Mouse (Mus musculus) midbrain, embryonic 10.5 days (tissue): Measurements from ENCODE around the gene Alg3. TPM values are rescaled to one million over a fixed set of nuclear protein-coding genes. Genes with fewer than 3 reads are reported as not detected.

ENCODE experiments used
- DNase-seq: peaks from one replicate; pipeline ENCODE4 v3.0.0-alpha.2; 2017; ENCODE audit warnings: low spot score
- H3K27ac ChIP-seq: fragments of 300-500 bp; sonication (generic); replicated peaks from 2 replicates; pipeline ENCODE4 v1.5.1; 2016; ENCODE audit warnings: mild to moderate bottlenecking
- H3K27me3 ChIP-seq: fragments of 300-500 bp; sonication (generic); 2 replicates; pipeline ENCODE4 v1.6.1; 2016; ENCODE audit warnings: low read depth, mild to moderate bottlenecking; ENCODE audit not compliant: poor library complexity, severe bottlenecking
- H3K36me3 ChIP-seq: fragments of 300-500 bp; sonication (generic); 2 replicates; pipeline ENCODE4 v1.6.1; 2016; ENCODE audit warnings: mild to moderate bottlenecking, moderate library complexity
- H3K4me1 ChIP-seq: fragments of 300-500 bp; sonication (generic); 2 replicates; pipeline ENCODE4 v1.6.1; 2016
- H3K4me3 ChIP-seq: fragments of 300-500 bp; sonication (generic); 2 replicates; pipeline ENCODE4 v1.5.1; 2016; ENCODE audit warnings: mild to moderate bottlenecking, moderate library complexity
- H3K9me3 ChIP-seq: fragments of 300-500 bp; sonication (generic); replicated peaks from 2 replicates; pipeline ENCODE4 v1.6.1; 2016; ENCODE audit warnings: mild to moderate bottlenecking
- WGBS: fragments of 180-500 bp; shearing (Covaris S2); methylation state at CpG from one replicate; pipeline ENCODE4 v1.1.7; 2016; 5-methylcytosine and 5-hydroxymethylcytosine counted together
- microRNA counts: library from miRNA; unstranded; fragments of <30 nt; microRNA quantifications from one replicate; lab custom pipeline; 2017
- microRNA-seq: library from miRNA; unstranded; fragments of <30 nt; microRNA quantifications from one replicate; pipeline ENCODE4, GENCODE M21; 2017
- polyA plus RNA-seq: library from polyadenylated mRNA; unstranded; fragments of >200 nt; fragmentation: Nextera tagmentation; extraction: Ambion mirVana; gene quantifications from 2 replicates; pipeline ENCODE4 v1.2.1, GENCODE M21; 2016

The Alg3 gene
- polyA plus RNA-seq, 1 experiment from 2014 or later = 59.4 TPM

DNA sequence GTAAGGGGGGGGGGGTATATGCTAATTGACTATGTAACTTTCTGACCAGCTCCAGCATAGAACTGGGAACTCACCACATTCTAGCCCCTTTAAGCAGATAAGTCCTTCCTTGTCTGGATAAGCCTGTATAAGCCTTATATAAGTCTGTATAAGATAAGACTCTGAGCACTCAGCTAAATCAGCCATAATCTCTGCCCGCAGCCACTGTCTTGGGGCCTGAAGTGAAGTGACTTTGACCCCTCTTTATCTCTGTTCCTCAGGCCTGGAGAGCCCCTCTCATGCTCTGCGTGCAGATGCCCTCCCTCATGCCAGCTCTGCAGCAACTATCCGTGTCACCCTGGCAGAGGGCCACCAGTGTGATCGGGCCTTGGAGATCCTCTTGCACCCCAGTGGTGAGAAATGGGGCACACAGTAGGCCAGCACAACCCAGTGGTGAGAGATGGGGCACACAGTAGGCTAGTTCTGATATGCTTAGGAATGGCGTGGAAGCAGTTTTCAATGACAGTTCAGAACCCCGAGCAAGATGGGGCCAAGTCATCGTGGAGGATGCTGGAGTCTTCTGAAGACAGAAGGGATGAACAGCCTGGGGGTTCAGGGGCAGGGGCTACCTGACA is 16.4 kb downstream of the Alg3 start:
- WGBS = 84% methylated on average over 7 of the region's 7 CpGs
- H3K4me1 ChIP-seq = peaks cover 13% of the 10 kb centered on the region
- H3K27ac ChIP-seq = no peak overlapping the region
- H3K4me3 ChIP-seq = no peak overlapping the region
- H3K9me3 ChIP-seq = no peaks in the 10 kb centered on the region
- H3K36me3 ChIP-seq = no peaks in the 10 kb centered on the region
- H3K27me3 ChIP-seq = peaks cover 61% of the 10 kb centered on the region
- no peak for DNase-seq

DNA sequence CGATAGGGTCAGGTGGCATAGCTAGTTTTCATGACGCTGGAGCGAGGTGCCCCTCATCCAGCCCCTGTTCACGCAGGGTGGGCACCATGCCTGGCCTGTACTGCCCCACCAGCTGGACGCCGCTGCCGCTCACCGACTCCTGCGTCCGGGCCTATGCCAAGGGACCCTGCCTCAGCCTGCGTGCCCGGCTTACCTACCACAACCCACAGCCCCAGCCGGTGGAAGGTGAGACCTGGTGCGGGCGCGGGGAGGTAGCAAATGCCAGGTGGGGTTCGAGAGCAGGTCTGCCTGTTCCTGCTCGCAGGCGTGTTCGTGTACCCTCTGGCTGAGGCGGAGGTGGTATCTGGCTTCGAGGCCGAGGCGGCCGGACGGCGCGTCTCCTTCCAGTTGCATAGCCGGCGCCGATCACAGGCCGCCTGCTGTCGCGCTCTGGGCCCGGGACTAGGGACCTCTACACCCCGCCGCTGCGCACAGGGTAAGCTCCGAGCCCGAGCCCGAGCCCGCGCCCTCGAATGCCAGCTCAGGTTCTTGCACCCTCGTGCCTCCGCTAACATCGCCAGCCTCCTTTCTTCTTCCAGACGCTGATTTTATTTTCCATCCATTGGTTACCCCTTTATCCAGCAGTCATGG is 20.3 kb downstream of the Alg3 start:
- no peaks in the 10 kb centered on the region for H3K36me3 ChIP-seq
- peaks cover 82% of the 10 kb centered on the region for H3K27me3 ChIP-seq
- H3K27ac ChIP-seq = no peak overlapping the region
- peak; percentile 29 for DNase-seq
- WGBS = 5% methylated on average over 48 of the region's 48 CpGs
- H3K9me3 ChIP-seq = no peaks in the 10 kb centered on the region
- H3K4me1 ChIP-seq = peaks cover 24% of the 10 kb centered on the region
- peak overlapping the region; percentile 67 for H3K4me3 ChIP-seq

DNA sequence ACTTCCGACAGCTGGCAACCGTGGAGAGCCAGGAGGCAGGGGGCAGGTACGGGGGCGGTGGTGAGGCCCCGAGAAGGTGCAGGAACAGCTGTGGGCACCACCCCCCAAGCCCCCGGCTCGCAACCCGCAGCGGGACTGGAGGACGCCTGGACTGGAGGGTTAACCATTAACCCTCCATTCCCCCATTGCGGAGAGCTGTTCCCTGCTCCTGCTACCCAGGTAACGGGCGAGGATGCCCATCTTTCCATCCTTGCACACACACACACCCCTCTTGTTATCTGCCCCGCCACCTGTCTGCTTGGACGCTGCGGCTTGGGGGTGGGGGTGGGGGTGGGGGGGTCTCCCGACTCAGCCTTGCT is 20.9 kb downstream of the Alg3 start:
- Histone ChIP-seq H3K36me3 (no peaks in the 10 kb centered on the region), H3K27me3 (peaks cover 76% of the 10 kb centered on the region), H3K9me3 (no peaks in the 10 kb centered on the region), H3K27ac (no peak overlapping the region), H3K4me1 (peaks cover 24% of the 10 kb centered on the region), H3K4me3 (peak overlapping the region; percentile 67)
- 2% methylated on average over 17 of the region's 17 CpGs for WGBS
- peak; percentile 40 for DNase-seq

GRCm38 (mm10) chr16:20589939-20590679 is 21.4 kb downstream of the Alg3 start:
- DNase-seq = no peak
- Histone ChIP-seq H3K4me1 (peaks cover 24% of the 10 kb centered on the region), H3K27ac (peak overlapping the region; percentile 66), H3K27me3 (peaks cover 71% of the 10 kb centered on the region), H3K36me3 (no peaks in the 10 kb centered on the region), H3K9me3 (no peaks in the 10 kb centered on the region), H3K4me3 (peak overlapping the region; percentile 67)
- under 1% methylated on average over 39 of the region's 39 CpGs for WGBS

DNA sequence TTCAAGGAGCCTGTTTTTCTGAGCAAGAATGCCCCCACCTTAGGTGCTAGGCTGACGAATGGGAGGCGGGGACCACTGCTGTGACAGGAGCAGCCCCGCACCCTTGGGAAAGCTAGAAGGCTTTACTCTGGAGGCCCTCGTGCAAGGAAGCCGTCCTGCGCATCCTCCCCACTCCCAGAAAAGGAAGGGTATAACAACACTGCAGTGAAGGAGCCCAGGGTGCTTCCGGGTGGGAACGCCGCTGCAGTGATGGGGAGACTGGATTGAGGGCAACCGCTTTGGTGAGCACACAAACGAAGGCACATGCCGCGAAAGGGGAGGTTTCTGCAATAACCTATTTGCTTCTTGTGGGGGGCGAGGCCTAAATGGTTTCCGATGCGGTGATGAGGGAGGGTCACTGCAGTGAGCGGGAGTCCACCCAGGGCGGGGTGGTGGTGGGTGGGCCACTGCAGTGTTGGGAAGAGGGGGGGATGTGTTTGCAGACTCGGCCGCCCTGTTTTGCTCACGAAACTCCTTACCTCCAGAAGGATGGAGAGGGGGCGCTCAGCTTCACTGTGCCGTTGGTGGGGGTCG is 22.1 kb downstream of the Alg3 start, which contains the start of gene Vwa5b2:
Gene Vwa5b2, plus strand, starts transcription at position 106 of the 573 bp plus-strand sequence.
- Histone ChIP-seq H3K9me3 (no peaks in the 10 kb centered on the region), H3K27ac (peak within 1 kb of the TSS; percentile 66), H3K4me3 (peak within 1 kb of the TSS; percentile 67), H3K36me3 (no peaks in the 10 kb centered on the region), H3K27me3 (peaks cover 64% of the 10 kb centered on the region), H3K4me1 (peaks cover 24% of the 10 kb centered on the region)
- WGBS = under 1% methylated on average over 24 of the region's 24 CpGs
- peak; percentile 62 for DNase-seq

DNA sequence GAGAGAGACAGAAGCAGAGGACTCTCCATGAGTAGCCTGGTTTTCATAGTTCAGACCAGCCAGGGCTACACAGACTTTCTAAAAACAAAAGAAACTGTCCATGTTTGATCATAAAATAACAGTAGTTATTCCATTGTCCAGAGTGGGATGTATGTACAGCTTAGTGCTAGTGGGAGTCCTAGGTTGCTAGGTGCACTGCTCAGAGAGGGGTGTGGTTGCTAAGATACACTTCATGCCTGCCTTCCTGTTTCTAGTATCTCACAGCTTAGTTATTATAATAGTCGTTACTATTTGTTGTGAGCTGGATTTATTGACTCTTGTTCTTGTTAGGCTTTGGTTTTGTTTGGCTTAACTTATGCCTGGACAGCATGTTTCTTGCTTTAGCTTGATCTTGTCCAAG is 46.5 kb downstream of the Alg3 start:
- no peaks in the 10 kb centered on the region for H3K27me3 ChIP-seq
- no peak overlapping the region for H3K27ac ChIP-seq
- no peaks in the 10 kb centered on the region for H3K9me3 ChIP-seq
- no peak for DNase-seq
- H3K36me3 ChIP-seq = peaks cover 33% of the 10 kb centered on the region
- H3K4me3 ChIP-seq = no peak overlapping the region
- WGBS = 65% methylated on average over 1 of the region's 1 CpGs
- H3K4me1 ChIP-seq = no peaks in the 10 kb centered on the region

- no peak for DNase-seq
- Histone ChIP-seq H3K27me3 (no peaks in the 10 kb centered on the region), H3K36me3 (peaks cover 92% of the 10 kb centered on the region), H3K9me3 (no peaks in the 10 kb centered on the region), H3K4me3 (no peak overlapping the region), H3K4me1 (no peaks in the 10 kb centered on the region), H3K27ac (no peak overlapping the region)
- WGBS = 83% methylated on average over 7 of the region's 7 CpGs
These were observed 54.2 kb downstream of the Alg3 start for GRCm38 (mm10) chr16:20557381-20557780.

MicroRNA genes within 50 kb of the gene (microRNA counts, 519-probe panel; counts per million panel counts)
- microRNA mmu-miR-1224 (lab: Ali Mortazavi, UCI) = 6,227 counts per million, percentile 56 among the panel's probes with 10 or more counts

Small RNA genes within 50 kb of the gene (microRNA-seq; reads per million reads assigned to microRNA genes)
- 10.2 reads per million, percentile 21 among the genes with 10 or more reads in this experiment for gene Mir1224

Other genes with a start within 250 kb of the Alg3 start
- gene Abcc5, start 185.3 kb downstream of the Alg3 start, polyA plus RNA-seq = 56.1 and 72.8 TPM in 2 replicates
- gene Eif2b5, start 112.9 kb downstream of the Alg3 start, polyA plus RNA-seq = 151 TPM in 2 replicates
- gene Dvl3, start 94.8 kb downstream of the Alg3 start, polyA plus RNA-seq = 28.5 and 37.5 TPM in 2 replicates
- 711 and 831 TPM in 2 replicates for gene Ap2m1, start 76.3 kb downstream of the Alg3 start, polyA plus RNA-seq
- 58.9 and 62.2 TPM in 2 replicates for gene Abcf3, start 63.2 kb downstream of the Alg3 start, polyA plus RNA-seq
- 1.7 and 4.5 TPM in 2 replicates for gene Vwa5b2, start 22.3 kb downstream of the Alg3 start, polyA plus RNA-seq
- 36.0 and 42.1 TPM in 2 replicates for gene Eef1akmt4, start 142 bp downstream of the Alg3 start, polyA plus RNA-seq
- gene Gm49333, start 125 bp downstream of the Alg3 start, polyA plus RNA-seq = not detected in 2 replicates
- gene Camk2n2, start 9.6 kb upstream of the Alg3 start, polyA plus RNA-seq = 3.1 and 3.3 TPM in 2 replicates
- 5.0 and 6.5 TPM in 2 replicates for gene Ece2, start 18.1 kb upstream of the Alg3 start, polyA plus RNA-seq
- gene Psmd2, start 39.9 kb upstream of the Alg3 start, polyA plus RNA-seq = 527 and 536 TPM in 2 replicates
- gene Eif4g1, start 56.6 kb upstream of the Alg3 start, polyA plus RNA-seq = 216 and 221 TPM in 2 replicates
- 8.8 and 11.3 TPM in 2 replicates for gene Fam131a, start 81.5 kb upstream of the Alg3 start, polyA plus RNA-seq
- 136 and 148 TPM in 2 replicates for gene Polr2h, start 105.9 kb upstream of the Alg3 start, polyA plus RNA-seq
- gene Clcn2, start 106.0 kb upstream of the Alg3 start, polyA plus RNA-seq = 12.8 and 16.8 TPM in 2 replicates
- 1.5 and 2.0 TPM in 2 replicates for gene Chrd, start 121.4 kb upstream of the Alg3 start, polyA plus RNA-seq
- 0.37 and 0.56 TPM in 2 replicates for gene Thpo, start 122.8 kb upstream of the Alg3 start, polyA plus RNA-seq